Mouse (Mus musculus) left cerebral cortex, adult 9 months (tissue): ENCODE data around the gene Gper1.
A peak's percentile ranks its signal among the peaks of the same experiment; 100 is the strongest.

Experiments used
- DNase-seq, 2 experiments: peaks; one replicate each; pipeline ENCODE4 v3.0.0; 2022; ENCODE audit warnings: low spot score in 2 of 2

Gene Gper1

DNA sequence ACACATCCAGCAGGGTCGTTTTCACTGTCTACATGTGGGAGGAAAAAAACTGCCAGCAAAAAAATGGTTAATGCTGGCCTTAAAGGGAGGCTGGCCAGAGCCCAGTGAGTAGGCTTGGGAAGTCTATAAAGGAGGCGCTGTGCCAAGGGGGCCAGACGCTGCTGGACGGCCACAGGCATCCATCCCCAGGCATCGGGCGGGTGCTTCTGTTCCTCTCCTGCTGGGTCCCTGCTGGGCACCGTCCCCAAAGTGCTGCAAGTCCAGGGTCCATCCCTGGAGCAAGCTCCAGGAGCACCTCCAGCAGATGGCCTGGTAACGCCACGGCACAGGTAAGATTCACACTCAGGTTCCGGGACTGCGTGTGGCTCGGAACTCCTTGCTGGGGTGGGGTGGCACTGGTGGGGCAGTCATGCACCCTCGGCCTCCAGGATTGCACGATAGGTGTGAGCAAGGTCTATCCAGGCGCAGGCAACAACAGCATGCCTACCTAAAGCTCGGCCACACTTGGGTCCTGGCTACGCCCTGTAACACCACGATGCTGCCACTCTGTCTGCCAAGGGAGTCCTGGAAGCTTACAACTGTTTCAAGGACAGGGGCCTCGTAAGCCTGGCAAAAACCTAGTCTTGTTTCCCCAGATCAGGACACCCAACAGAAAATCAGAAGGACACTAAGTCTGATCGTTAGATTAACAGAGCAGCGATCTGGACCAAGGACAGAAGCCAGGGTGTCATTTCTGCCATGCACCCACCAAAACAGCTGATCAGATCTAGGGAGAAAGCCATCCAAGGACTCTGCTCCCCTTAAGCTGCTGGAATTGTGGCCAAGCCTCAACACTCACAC is at the start of gene Gper1:
TSS of gene Gper1 (plus strand) at position 126 of the 840 bp plus-strand sequence.
- DNase-seq = no peak

DNA sequence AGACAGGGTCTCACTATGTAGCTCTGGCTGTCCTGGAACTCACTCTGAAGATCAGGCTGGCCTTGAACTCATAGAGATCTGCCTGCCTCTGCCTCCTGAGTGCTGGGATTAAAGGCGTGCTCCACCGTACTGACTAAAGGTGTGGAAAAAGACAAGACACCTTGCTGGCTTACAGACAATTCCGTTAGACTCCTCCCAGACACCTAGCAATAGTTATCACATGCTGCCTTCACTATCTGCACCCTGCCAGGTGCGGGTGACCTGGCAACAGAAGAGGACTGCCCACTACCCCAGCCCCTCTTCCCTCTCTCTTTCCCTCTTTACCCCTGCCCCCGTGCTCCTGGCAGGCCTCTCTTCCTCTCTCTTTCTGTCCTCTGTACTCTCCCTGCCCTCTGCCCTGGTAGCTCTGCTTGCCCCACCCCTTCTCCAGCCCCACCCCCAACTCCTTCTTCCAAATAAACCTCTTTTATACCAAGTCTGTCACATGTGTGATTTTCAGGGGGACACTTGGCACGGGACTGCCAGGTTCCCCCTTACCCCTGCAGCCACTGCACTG is 49.0 kb upstream of the Gper1 start:
- DNase-seq = no peak

DNA sequence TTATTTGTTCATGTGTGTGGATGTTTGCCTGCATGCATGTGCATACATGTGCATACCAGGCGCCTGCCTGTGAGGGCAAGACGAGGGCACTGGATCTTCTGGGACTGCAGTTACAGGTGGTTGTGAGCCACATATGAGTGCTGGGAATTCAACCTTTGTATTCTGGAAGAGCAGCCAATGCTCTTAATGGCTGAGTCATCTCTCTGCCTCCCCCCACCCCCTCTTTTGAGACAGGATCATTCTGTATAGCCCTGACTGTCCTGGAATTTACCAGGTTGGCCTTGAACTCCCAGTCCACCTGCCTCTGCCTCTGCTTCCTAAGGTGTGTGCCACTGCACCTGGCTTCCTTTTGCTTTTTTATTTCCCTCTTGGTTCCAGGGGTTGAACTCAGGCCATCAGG is 48.1 kb upstream of the Gper1 start:
- DNase-seq = no peak

DNA sequence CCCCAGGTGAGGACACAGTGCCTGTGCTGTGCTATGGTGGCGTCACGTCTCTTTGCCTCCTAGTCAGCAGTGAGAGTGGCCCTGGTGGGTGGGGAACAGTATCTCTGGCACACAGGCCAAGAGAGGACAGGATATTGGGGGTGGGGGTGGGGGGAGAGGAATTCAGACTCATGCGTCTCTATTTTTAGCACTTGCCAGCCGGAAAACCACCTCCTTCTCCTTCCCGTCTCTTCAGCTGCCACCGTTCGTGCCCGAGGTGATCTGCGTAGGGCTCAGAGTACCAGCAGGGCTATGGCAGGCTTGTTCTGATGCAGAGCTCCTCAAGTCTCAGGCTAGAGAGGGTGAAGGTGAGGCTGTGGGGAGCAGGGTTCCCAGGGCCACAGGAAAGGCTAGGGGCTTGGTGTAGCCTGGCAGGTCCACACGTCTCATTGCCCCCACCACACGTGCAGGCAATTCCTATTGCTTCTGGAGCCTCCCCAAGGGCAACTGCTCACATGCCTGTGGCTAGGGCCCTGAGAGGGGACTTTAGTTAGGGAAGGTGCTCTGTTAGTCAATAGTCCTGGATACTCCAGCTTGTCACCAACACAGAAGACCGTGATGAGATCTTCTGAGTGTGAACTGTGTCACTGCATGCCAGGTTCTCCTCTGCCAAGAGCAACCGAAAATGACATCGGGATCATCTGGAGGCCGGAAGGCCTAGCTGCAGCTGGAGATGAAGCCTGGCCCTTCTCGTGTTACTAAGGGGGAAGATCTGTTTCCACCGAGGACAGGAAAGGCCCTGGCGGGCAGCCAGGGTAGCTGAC is 45.3 kb upstream of the Gper1 start, which contains the start of gene Gpr146:
TSS of gene Gpr146 (plus strand) at position 230 of the 803 bp plus-strand sequence.
- no peak for DNase-seq

DNA sequence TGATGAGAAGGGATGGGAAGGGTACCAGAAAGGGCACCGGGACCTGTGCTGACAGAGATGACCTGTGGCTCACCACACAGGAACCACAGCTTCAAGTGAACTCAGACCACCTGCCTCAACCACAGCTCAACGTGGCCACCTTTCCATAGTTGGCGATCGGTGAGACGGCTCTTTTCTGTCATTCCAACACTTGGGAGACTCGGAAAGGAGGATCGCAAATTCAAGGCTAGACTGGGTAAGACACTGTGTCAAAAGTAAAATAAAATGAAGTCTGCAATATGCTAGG is 44.7 kb upstream of the Gper1 start:
- no peak for DNase-seq

DNA sequence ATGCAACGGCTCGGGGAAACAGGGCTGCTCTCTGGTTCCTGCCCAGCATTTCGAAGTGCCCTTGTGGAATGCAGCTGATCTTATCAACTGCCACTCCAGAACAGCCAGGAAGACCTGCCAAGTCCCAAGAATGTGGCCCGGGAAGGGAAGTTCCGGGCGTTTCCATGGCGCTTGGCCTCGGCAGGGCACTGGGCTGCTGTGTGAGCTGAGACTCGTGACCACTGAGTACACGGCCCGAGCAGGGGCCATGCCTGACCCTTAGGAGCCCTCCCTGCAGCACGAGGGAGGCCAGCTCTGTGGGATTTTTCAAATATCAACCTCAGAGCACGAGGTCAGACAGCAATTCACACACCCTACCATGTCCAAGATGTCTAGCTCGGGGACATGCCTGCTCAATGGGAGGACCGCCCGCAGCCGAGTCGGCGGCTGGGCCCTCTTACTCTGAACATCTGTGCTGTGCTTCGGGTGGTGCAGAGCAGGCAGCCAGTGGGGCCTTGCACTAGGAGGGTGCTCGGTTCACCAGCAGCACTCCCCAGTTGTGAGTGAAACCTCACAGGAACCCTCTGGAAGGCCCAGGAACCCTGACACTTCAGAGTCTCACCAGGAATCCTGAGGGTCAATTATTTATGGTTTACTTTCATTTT is 43.8 kb upstream of the Gper1 start:
- DNase-seq = no peak

DNA sequence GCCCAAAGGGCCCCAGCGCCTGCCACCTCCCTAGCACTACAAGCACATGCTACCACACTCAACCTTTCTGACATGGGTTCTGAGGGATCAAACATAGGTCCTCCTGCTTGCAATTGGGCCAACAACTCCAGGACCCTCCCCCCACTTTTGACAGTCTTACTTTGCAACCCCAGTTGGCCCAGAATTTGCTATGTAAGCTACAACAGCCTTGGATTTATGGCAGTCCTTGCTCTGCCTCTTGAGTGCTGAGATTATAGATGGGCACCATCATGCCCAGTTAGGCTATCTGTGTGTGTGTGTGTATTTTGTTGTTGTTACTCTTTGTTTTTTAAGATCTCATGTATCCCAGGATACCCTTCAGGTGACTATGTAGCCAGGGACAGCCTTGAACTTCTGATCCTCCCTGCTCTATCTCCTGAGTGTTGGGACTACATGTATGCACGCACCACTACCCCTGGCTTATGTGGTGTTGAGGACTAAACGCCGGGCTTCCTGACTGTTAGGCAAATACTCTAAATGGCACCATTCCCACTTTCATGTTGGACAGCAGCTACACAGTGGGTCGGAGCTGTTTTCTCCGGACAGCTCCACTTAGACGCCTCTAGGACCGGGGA is 43.1 kb upstream of the Gper1 start:
- no peak for DNase-seq

DNA sequence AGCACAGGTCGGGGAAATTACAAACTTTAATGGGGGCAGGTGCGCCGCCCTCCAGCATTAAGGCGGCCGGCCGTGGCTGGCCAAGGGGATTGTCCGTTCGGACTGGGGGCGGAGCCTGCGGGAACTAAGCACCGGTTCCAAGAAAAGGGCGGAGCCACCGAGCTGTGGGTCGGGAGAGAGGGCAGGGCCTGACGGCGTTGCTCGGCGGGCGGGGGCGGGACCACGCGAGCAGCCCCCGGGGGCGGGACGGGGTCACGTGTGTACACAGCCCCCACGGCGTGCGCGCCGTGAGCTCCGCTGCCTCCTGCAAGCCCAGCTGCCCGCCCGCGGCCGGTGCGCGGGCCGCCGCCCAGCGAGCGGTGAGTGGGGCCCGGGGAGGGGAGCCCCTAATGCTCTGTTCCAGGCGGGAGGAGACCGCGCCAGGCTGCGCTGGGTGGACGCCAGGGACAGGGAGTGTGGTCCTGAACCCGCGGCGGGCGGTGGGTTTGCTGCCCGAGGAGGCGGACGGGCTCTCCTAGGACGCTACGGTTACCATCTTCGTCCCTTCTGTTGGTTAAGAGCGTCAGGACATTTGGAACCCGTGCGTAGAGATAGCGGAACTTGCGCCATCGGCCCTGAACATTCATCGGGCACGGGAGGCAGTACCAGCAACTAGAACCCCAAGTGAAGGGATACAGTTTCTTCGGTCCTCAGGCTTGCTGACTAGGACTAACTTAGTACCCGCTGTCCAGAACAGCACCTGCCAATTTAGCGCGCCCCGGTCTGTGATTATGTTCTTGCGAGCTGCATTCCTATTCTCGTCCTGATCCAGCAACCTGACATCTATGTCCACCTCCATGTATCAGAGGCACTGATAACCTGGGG is 42.3 kb upstream of the Gper1 start:
- peak; percentile 76 to 87 for DNase-seq

DNA sequence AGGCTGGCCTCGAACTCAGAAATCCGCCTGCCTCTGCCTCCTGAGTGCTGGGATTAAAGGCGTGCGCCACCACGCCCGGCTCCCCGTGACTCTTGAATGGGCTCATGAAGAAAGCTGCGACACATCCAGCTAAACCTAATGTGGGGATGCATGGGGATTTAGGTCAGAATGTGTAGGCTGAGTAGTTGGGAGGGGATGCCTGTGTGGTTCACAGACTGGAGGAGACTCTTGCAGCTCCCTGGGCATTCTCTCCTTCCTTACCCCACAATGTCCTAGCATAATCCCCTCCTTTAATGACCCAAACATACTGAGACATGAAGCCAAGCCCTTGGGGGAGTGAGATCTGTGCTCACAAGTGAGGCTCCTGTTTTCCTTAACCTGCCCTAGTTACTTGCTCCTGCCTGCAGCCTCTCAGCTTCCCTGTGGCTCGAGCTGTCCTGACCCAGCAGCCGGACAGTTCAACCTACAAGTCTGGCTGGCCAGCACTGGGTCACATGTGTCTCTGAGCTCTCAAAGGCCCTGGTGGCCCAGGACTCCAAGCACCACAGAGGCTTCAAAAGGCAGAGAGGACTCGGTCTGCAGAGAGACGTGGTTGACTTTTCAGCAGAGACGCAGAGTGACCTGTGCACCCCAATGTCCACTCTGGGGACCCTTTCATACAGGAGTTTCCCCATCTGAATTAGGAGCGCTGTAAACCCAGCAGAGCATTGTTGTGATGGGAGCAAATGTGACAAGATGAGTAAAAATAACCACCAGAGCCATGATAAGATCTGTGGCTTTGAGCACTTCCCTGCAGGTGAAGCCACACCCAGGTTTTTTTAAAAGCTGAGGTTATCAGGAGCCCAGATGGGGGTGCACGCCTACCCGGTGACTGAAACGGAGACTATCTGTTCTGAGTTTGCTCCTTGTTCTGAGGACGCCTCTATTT is 41.1 kb upstream of the Gper1 start:
- DNase-seq = no peak

DNA sequence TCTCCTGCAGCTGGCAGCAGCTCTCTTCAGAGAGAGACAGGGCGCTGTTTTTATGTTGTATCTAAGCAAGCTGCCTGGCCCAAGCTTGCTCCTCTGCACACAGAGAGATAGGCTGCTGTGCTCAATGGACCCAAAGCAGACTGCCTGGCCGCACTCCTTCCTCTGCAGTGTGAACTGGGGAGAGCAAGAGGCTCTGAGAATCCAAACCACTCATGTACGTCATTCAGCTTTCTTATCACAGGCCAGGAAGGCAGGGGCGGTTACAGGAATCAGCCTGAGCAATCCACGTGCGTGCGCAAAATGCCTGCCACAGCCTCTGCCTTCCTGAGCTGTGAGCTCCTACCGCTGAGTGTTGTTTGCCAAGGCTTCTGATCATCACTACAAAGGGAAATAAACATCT is 40.2 kb upstream of the Gper1 start:
- peak in 1 of 2 experiments; percentile 75 for DNase-seq

DNA sequence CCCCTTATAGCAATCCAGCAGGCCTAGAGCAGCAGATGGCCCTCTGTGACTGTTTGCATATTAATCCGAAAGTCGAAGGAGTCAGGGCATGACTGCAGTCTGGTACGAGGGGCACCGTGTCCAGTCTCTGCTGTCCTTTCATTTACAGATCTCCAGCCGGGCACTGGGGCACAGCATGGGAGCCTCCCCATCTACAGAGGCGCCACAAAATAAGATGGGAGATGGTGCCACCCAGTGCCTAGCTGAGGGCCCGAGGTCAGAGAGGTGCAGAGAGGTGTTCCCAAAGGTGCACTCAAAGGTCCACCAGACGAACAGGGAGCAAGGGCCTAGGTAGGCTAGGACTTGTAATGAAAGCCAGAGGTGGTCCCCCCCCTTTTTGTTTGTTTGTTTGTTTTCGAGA is 39.7 kb upstream of the Gper1 start:
- no peak for DNase-seq

DNA sequence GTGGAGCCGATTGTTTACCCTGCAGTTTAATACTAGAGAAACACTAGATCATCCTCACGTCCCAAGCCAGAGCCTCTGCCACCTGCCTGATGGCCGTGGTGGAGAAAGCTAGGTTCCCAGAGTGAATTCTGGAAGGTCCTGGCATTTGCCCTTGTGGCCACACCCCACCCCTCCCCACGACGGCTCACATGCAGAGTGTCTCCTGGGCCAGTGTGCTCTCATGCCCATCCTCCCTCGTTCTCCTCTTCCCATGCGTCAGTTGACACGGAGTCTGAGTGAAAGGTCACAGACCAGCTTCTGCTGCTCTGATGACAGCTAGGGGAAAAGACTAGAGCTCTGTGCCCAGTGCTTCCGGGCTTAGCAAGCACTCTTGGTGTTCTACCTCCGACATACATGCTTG is 38.4 kb upstream of the Gper1 start:
- no peak for DNase-seq

DNA sequence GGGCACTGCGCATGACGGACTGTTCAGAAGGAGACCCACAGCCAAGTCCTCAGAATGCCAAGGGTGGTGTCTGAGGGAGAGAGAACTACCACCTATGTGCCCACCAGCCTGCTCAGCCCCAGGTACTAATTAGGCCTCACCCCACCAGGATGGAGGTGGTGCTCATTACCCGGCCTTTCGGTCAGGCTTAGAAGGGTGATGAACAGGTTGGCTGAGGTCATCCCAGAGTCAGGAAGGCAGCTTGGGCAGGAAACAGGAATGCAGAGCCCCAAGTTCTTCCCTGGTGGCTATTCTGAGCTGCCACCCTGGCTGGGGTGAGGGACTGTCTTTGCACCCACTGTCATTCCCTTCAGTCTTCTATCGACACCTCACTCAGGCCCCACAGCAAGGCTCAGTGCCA is 36.9 kb upstream of the Gper1 start:
- DNase-seq = no peak

DNA sequence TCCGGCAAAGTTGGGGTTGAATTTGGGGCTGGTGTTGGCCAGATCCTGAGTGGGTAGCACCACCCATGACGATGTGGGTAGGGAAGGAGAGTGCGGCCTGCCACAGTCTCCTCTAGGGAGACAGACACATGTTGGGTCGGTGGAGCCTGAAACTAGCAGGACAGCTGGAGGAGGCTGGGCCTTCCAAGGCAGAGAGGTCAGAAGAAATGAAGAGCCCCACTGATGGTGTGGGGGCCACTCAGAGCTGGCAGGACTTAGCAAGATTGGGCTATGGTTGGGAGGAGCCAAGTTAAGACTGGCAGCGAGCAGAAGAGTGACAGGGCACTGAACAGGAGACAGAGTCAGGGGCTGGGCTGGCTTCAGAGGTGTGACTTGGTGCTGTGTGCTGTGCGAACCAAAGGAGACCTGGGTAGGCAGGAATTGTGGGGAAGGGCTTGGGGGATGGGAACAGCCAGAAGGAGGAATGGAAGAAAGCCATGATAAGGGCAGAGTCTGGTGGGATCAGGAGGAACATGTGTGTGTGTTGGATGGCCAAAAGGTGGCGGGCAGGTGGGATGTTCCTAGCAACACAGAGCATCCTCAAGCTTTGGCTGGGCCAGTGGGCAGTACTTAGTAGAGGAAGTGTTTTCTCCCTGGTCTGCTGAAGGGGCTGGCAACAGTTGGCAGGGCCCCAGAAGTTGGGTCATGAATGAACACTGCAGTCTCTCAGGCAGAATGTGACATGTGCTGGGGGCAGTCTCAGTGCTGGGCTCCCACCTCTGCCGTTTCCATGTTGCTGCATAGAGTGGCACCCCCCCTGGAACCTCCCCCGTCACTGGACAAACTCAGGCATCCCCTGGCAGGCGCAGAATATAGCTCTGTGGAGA is 35.4 kb upstream of the Gper1 start:
- no peak for DNase-seq

DNA sequence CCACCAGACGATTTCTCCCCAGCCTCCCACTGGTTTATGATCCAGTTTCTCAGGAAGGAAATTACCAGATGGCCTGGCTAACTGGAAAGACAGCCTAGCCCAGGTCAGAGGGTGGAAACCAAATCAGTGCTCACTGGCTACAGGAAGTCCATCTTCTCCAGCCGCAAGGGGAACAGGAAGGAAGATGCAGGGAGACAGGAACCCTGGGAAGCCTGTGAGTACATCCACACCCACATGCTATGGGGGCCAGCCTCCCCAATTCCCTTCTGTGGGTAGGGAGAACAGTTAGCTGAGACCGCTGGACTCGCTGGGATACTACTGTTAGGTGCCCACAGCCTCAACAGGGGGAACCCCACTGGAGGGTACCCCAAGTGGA is 34.8 kb upstream of the Gper1 start:
- no peak for DNase-seq

DNA sequence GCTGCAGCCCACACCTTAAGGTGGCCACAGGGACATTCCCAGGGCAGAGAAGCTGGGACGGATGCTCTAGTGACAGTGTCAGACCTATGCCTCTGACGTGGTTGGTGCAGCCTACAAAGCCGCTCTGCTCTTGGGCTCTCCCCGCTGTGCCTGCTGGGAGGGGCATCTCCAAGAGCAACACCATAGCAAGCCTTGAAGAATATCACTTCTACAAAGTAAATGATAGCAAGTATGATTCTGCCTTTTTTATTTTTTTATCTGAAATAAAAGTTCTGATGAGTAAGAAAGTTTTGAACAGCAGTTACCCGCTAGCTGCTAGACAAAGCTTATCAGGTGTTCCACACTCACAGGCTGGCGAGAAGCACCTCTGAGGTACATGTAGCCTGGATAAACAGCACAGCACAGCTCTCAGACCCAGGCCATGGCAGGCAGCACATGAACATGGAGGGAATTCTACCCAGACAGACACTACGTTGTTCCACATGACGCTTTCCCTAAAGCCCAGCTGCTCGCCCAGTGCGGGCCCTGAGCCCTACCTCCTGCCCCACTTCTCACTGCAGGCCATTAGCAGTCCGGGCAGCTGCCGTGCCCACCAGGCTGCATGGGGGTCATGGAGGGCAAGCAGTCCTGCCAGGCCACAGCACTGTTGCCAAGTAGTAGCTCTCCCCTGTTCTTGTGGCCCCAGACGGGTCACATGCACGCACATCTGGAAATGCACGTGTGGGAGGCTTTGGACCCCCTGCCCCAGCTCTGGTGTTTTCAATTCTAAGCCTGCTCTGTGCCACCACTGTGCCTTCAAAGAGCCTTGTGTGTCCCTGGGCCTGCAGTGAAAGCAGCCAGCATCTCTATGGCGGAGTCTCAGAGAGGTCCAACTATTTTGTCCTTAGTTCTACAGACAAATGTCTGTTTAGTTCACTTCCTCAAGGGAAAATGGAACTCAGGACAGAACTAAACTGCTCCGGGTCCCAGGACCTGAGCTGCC is 34.0 kb upstream of the Gper1 start:
- DNase-seq = peak in 1 of 2 experiments; percentile 52

DNA sequence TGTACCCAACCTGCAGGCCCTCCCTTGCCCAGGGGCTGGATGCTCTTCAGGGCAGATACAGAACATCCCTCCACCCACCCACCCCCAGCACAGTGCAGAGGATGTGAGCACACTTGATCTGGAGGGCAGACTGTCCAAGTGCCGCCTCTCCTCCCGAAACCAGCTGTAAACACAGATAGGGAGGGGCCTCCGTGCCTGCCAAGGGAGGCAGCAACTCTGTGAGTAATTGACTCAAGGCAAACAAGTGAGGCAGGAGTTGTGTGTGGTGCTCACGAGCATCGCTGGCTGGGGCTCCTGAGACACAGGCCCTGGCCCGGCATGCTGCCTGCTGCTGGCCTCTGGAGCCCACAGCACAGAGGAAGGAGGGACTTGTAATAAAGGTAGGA is 33.3 kb upstream of the Gper1 start:
- DNase-seq = peak in 1 of 2 experiments; percentile 54
